Mouse (Mus musculus) cerebellum, adult (tissue): ENCODE data around the gene Setd4.
A peak's percentile ranks its signal among the peaks of the same experiment; 100 is the strongest.
"Not testable (repeated sequence)": the region's sequence is repeated elsewhere in the genome, so short reads cannot be mapped to it uniquely, and the experiment has no call there.

ENCODE experiments used
- ATAC-seq: cut with Nextera tagmentation; 2 replicates; pipeline ENCODE4 v1.9.2; 2017; ENCODE audit warnings: mild to moderate bottlenecking, moderate library complexity, mixed read lengths; ENCODE audit not compliant: insufficient number of reproducible peaks, low FRiP score, low TSS enrichment

Setd4 gene

DNA sequence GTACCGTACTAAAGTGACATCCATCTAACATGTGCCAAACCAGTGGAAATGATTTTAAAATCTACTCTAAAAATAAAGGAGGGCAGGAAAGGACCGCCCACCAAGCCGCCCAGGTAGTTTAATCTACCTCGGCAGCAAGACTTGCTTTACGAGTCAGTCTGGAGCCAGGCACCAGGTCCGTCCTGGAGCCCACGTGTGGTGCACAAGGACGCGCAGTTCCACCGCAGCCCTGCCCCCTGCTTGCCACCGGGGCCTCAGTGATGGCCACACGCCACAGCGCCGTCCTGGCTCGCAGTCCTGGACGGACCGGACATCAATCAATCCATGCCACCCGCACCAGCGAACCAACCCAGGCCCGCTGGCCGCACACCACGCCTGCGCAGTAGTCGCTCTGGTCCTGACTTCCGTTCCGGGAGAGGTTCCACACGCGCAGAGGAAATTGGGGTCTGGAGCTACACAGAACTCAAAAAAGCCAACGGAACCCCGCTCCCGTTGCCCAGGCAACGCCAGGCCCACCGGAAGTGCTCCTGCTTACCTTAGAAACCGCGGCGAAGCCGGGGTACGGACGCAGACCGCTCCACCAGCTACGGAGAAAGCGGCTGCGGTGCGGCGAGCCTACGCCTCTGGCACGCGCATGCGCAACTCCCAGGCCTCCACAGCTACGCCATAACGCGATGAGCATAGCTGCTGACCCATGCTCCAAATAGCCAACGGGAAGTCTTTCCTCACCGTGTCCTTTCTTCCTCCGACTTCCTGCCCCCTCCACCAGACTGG, at the start of gene Setd4:
Setd4 (minus strand) TSS at position 625 of the 774 bp plus-strand sequence.
- ATAC-seq = peak; percentile 89

- ATAC-seq = no peak
Observed at GRCm38 (mm10) chr16:93648441-93649183, 44.7 kb upstream of the Setd4 start.

GRCm38 (mm10) chr16:93644006-93644405, 40.1 kb upstream of the Setd4 start:
- no peak for ATAC-seq

- ATAC-seq = no peak
Observed at GRCm38 (mm10) chr16:93627761-93628400, 24.0 kb upstream of the Setd4 start, which contains the start of gene Gm5678. Gene Gm5678 (plus strand): TSS chr16:93628097.

- no peak for ATAC-seq
Observed at GRCm38 (mm10) chr16:93626745-93627144, 22.9 kb upstream of the Setd4 start.

DNA sequence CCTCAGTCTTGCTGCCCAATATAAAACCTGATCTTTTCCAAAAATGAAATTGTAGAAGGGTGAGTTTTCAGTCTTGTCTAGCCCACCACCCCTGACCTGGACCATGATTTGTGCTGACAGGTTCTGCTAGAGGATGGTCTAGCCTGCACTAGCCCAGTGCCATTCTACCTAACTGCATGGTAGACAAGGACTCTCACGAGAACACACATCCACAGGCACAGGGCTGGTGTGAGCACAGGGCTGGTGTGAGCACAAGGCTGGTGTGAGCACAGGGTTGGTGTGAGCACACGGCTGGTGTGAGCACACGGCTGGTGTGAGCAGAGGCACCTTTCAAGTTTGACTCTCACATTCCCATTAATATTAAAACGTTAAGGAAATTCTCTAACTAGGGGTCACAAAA, 20.8 kb upstream of the Setd4 start:
- no peak for ATAC-seq

- ATAC-seq = not testable (repeated sequence)
Observed at GRCm38 (mm10) chr16:93623759-93624158, 19.9 kb upstream of the Setd4 start.

DNA sequence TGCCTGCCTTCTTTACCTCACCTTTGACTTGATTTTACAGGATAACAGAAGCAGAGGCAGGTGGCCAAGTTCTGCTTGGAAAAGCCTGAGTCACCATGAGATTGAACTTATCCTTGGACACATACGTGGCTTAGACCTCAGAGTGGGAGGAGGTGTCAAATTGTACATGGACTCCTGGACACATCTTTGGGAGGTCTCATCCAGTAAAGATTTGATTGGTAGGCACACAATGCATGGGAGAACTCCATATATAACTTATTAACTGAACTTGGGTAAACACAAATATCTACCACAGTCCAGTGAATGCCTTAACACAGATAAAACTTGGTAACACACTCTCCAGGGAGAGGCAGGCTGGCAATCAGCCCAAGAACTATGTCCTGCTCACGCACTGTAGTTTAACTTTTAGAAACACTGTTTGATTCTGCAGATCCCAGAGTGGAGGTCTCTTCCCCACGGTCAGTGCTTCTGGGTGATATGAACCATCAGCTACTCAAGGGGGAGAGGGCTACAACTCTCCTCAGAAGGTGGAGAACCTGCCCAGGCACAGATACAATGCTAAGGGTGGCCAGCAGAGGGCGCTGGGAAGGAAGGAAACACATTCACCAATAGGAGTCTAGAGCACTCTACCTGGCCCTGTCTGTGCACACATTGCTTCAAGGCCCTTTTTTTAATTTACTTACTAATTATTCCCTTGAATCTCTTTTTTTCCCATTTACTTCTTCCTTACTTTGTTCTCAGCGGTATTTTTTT, 11.4 kb upstream of the Setd4 start:
- ATAC-seq = peak; percentile 52; the same call in 1 of the 2 replicates

DNA sequence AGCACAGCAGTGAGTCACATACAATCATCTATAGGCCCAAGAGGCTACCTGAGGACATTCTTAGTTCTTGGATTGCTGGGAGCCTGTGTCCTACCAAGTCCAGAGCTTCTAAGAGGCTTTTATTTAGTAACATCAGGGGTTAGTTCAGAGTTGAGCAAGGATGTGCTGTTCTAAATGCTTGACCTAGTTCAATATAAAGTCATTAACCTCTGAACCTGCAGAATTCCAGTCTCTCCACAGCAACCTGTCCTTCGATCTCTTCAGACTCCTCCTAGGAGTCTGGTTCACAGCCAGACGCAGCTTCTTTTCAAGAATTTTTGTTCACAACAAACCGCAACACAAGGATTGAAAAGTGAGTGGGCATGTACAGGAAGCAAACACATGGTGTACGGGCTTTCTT, 7.1 kb upstream of the Setd4 start:
- ATAC-seq = no peak

- no peak for ATAC-seq
Observed at GRCm38 (mm10) chr16:93609796-93610195, 5.9 kb upstream of the Setd4 start.

- ATAC-seq = no peak
Observed at GRCm38 (mm10) chr16:93608731-93609130, 4.9 kb upstream of the Setd4 start.

DNA sequence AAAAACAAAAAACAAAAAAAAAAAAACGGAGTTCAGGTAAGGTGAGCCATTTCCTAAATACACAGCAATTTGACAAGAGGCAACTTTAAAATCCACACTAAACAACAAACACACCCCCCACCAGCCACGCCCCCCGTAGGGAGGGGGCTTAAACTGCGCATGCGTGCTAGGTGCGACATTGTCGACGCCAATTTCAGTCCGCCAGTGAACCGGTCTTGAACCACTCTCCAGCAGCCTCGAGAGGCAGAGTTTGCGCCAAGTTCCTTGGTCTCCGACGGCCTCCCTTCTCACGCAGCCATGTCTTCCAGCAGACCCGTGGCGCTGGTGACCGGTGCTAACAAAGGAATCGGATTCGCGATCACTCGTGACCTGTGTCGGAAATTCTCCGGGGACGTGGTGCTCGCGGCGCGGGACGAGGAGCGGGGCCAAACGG, 3.8 kb upstream of the Setd4 start:
- no peak for ATAC-seq

DNA sequence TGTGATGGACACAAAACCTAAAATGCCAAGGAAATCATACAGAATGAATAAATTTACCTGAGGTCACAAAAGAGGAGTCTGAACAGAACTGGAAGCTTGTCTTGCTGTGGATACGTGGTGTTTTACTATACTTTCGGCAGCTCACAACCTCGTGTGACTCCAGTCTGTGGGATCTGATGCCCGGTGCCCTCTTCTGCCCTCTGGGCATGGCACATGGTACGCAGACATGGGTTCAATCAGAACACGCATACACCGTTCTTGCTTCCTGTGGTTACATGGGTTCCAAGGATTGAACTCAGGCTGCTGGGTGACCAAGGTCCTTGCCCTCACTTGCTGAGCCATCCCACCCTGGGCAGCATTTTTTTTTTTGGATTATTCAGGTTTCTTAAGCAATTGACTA, 2.3 kb upstream of the Setd4 start:
- no peak for ATAC-seq

- no peak for ATAC-seq
Observed at GRCm38 (mm10) chr16:93605553-93605952, 1.7 kb upstream of the Setd4 start, which contains the start of gene Cbr1. Gene Cbr1 (plus strand): TSS chr16:93605853.

DNA sequence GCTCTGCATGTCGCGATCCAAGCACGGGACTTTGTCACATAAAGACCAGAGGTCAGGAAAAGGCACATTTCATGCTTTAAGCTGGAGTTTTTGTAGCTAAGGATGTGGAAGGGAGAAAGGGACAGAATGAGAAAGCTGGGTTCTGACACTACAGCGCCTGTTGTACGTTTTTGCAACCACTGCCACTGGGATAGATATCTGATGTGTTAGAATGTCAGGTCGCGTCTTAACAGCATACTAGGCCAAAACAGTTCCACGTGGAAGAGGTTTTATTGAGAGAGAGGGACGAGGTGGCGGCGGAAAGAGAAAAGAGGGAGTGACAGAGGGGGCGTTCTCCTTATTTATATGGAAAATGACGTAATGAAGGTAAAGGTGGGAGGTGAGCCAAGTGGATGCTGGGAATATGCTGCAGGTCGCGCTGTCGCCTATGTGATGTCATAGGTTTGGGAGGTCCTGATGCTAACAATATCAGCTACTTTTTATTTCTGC, 662 bp upstream of the Setd4 start:
- no peak for ATAC-seq

DNA sequence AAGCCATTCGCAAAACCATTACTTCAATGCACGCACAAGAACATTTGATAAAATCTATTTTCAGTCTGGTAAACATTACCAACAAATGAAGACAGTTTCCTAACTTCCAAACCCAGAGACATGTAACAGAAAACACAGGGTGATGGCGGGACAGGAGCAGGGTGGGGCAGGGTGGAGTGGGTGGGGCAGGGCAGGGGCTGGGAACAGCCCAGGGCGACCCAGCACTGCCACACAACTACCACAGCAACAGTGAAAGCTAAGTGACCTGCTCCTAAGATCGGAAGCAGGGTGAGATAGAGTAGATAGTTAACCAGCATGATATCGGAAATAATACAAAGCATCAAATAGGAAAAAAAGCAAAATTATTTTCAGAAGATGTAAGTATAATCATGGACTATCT, 4.4 kb downstream of the Setd4 start:
- no peak for ATAC-seq

- no peak for ATAC-seq
Observed at GRCm38 (mm10) chr16:93597551-93597950, 6.3 kb downstream of the Setd4 start.

DNA sequence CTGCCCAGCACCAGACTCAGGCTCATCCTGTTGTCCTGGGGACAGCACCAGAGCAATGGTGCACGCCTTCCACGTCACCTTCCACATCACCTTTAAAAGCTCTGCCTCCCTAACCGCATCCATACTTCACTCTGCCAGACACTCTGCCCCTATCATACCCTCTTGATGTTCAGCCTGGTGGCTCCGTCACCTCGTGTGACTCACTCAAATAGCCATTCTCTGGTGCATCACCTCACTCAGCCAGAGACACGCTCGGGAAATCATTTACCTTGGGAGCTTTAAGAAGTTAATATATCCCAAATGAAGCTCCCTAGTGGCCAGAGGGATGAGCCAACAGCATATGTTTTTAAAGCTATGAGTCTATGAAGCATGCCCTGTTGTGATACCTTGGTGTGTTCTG, 7.1 kb downstream of the Setd4 start:
- no peak for ATAC-seq

DNA sequence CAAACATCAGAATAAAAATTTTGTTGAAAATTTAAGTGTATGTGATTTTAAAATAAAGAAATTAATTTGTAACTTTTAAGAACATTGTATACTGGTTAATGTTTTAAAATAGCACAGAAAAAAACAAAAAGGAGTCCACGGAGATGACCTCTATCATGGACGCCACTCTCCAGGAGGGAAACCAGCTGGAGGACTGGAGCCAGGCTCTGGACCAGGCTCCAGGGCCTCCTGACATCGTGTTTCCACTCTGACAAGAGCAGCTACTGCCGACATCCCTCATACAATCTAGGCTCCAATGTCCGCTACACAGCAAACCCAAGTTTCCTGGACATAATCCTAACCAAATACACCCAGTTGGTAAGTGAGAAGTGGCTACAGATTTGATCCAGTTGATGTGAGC, 8.1 kb downstream of the Setd4 start:
- ATAC-seq = no peak

- ATAC-seq = no peak
Observed at GRCm38 (mm10) chr16:93594448-93594847, 9.4 kb downstream of the Setd4 start.
